Comparison of ENCODE assay signal across 8 mouse cellular contexts in genomic region chr4:133339148-133339749, GRCm38 (mm10). TPM values are rescaled to one million over a fixed set of nuclear protein-coding genes. Genes with fewer than 3 reads are reported as not detected.
DNase-seq lines count a peak whose midpoint lies in the region; ATAC-seq lines count a peak whose summit lies in the region.

No protein-coding gene starts in this region.

- H3K9me3 ChIP-seq in heart, embryonic 14.5 days (ENCODE audit: control insufficient read depth, low read length): no peaks in the 10 kb centered on the region
- H3K9me3 ChIP-seq in liver, embryonic 13.5 days (replicated peaks): no peaks in the 10 kb centered on the region
- H3K9me3 ChIP-seq in stomach, embryonic 16.5 days (replicated peaks; ENCODE audit: control insufficient read depth, low read length): no peaks in the 10 kb centered on the region

- no peaks in the 10 kb centered on the region for H3K27me3 ChIP-seq in heart, embryonic 14.5 days (ENCODE audit: control insufficient read depth, insufficient read depth, low read length)
- peaks cover 7% of the 10 kb centered on the region for H3K27me3 ChIP-seq in liver, embryonic 13.5 days
- H3K27me3 ChIP-seq in stomach, embryonic 16.5 days (ENCODE audit: control insufficient read depth, insufficient read depth, low read length): no peaks in the 10 kb centered on the region

- 0% methylated on average over 56 of the region's 60 CpGs for WGBS in heart, embryonic 14.5 days
- under 1% methylated on average over 59 of the region's 60 CpGs for WGBS in liver, embryonic 13.5 days (ENCODE audit: insufficient replicate concordance)
- WGBS in stomach, embryonic 16.5 days: under 1% methylated on average over 60 of the region's 60 CpGs

- peaks cover 2 to 7% of the 10 kb centered on the region in 2 experiments; a peak in 2 of 4 replicates for H3K4me1 ChIP-seq in heart, embryonic 14.5 days (ENCODE audit: control insufficient read depth in 2 of 2, insufficient read depth in 2 of 2, low read length in 2 of 2)
- peaks cover 26% of the 10 kb centered on the region for H3K4me1 ChIP-seq in liver, embryonic 13.5 days (replicated peaks)
- peaks cover 13% of the 10 kb centered on the region; the same call in 1 of the 2 replicates for H3K4me1 ChIP-seq in stomach, embryonic 16.5 days (ENCODE audit: control insufficient read depth, insufficient read depth, low read length)

- no peaks in the 10 kb centered on the region for H3K36me3 ChIP-seq in heart, embryonic 14.5 days (ENCODE audit: control insufficient read depth, insufficient read depth, low read length)
- no peaks in the 10 kb centered on the region for H3K36me3 ChIP-seq in liver, embryonic 13.5 days
- H3K36me3 ChIP-seq in stomach, embryonic 16.5 days (ENCODE audit: control insufficient read depth, insufficient read depth, low read length): no peaks in the 10 kb centered on the region

- H3K4me3 ChIP-seq in heart, embryonic 14.5 days (ENCODE audit: control insufficient read depth in 1 of 2, insufficient read depth in 1 of 2, low read depth in 1 of 2, low read length in 2 of 2): peak overlapping the region; percentile 56 to 95
- peak overlapping the region; percentile 90 for H3K4me3 ChIP-seq in liver, embryonic 13.5 days (replicated peaks)
- H3K4me3 ChIP-seq in stomach, embryonic 16.5 days (replicated peaks; ENCODE audit: low read length): peak overlapping the region; percentile 96

- ATAC-seq in erythroid progenitor cell, adult 5-6 weeks (replicated peaks; ENCODE audit: low FRiP score, poor library complexity, severe bottlenecking): peak; percentile 93
- peak; percentile 96 for ATAC-seq in heart, embryonic 14.5 days (ENCODE audit: insufficient number of reproducible peaks, insufficient read depth, low FRiP score, low read depth)
- peak; percentile 97 for ATAC-seq in liver, embryonic 13.5 days (ENCODE audit: low read depth)
- ATAC-seq in stomach, embryonic 16.5 days (ENCODE audit: insufficient read depth, low FRiP score): peak; percentile 98

- H3K4me2 ChIP-seq in heart, embryonic 14.5 days (ENCODE audit: low read length): peak overlapping the region; percentile 89
- peak overlapping the region; percentile 99 for H3K4me2 ChIP-seq in liver, embryonic 13.5 days
- peak overlapping the region; percentile 82 for H3K4me2 ChIP-seq in stomach, embryonic 16.5 days (ENCODE audit: low read depth, low read length)

- H3K9ac ChIP-seq in heart, embryonic 14.5 days (ENCODE audit: low read length): peak overlapping the region; percentile 93
- H3K9ac ChIP-seq in liver, embryonic 13.5 days: peak overlapping the region; percentile 96
- H3K9ac ChIP-seq in stomach, embryonic 16.5 days (ENCODE audit: low read length): peak overlapping the region; percentile 94

- peak overlapping the region; percentile 21 to 72; a peak in 2 of 4 replicates for H3K27ac ChIP-seq in heart, embryonic 14.5 days (replicated peaks in 1 of 2; ENCODE audit: control insufficient read depth in 1 of 2, insufficient read depth in 1 of 2, low read depth in 2 of 2, low read length in 2 of 2)
- peak overlapping the region; percentile 86 for H3K27ac ChIP-seq in liver, embryonic 13.5 days
- H3K27ac ChIP-seq in stomach, embryonic 16.5 days (ENCODE audit: low read length): peak overlapping the region; percentile 64

- DNase-seq in CD4-positive helper T cell, adult 2 months (ENCODE audit: low read depth, low spot score): peak; percentile 92
- DNase-seq in brain, embryonic 18.5 days (ENCODE audit: low read depth, low spot score): peak; percentile 94
- DNase-seq in kidney, postnatal 14 days: peak; percentile 98
- DNase-seq in liver, embryonic 13.5 days: peak; percentile 87
- peak; percentile 98 for DNase-seq in neural tube, embryonic 10.5 days (ENCODE audit: extremely low spot score, low spot score)

RNA-seq across cellular contexts. Expression of gene Wdtc1, which starts 14.0 kb away (rescaled TPM):
- total RNA-seq in erythroid progenitor cell, adult 5-6 weeks (2015; ENCODE audit: low replicate concordance): 16.2 and 28.5 TPM in 2 replicates
- 9.0 and 10.1 TPM in 2 replicates for total RNA-seq in erythroid progenitor cell, adult 5-6 weeks (2017; ENCODE audit: low replicate concordance)
- 16.9 and 17.3 TPM in 2 replicates for polyA plus RNA-seq in heart, embryonic 14.5 days (2014; fragmentation: Nextera tagmentation; extraction: Ambion mirVana)
- 5.5 and 7.1 TPM in 2 replicates for polyA plus RNA-seq in liver, embryonic 13.5 days (2015; fragmentation: Nextera tagmentation; extraction: Ambion mirVana)
- polyA plus RNA-seq in stomach, embryonic 16.5 days (2015; fragmentation: Nextera tagmentation; extraction: Ambion mirVana): 12.9 and 14.8 TPM in 2 replicates

RNA-seq across cellular contexts. Expression of gene Slc9a1, which starts 30.3 kb away (rescaled TPM):
- total RNA-seq in erythroid progenitor cell, adult 5-6 weeks (2015; ENCODE audit: low replicate concordance): 15.9 and 18.4 TPM in 2 replicates
- total RNA-seq in erythroid progenitor cell, adult 5-6 weeks (2017; ENCODE audit: low replicate concordance): 13.5 and 13.7 TPM in 2 replicates
- 5.6 and 6.5 TPM in 2 replicates for polyA plus RNA-seq in heart, embryonic 14.5 days (2014; fragmentation: Nextera tagmentation; extraction: Ambion mirVana)
- 2.7 and 3.1 TPM in 2 replicates for polyA plus RNA-seq in liver, embryonic 13.5 days (2015; fragmentation: Nextera tagmentation; extraction: Ambion mirVana)
- polyA plus RNA-seq in stomach, embryonic 16.5 days (2015; fragmentation: Nextera tagmentation; extraction: Ambion mirVana): 10.1 and 10.7 TPM in 2 replicates

Comparison
In these comparisons a context has a peak if more than half of its experiments do, and no peak if none do; other contexts are left out.
1. Peak in every context shown above with its lines: DNase-seq, ATAC-seq, H3K4me3 ChIP-seq and H3K27ac ChIP-seq.